Mouse (Mus musculus): ENCODE results near the gene Rps13.
"Not testable (repeated sequence)": the region's sequence is repeated elsewhere in the genome, so short reads cannot be mapped to it uniquely, and the experiment has no call there.

Gene Rps13

DNA sequence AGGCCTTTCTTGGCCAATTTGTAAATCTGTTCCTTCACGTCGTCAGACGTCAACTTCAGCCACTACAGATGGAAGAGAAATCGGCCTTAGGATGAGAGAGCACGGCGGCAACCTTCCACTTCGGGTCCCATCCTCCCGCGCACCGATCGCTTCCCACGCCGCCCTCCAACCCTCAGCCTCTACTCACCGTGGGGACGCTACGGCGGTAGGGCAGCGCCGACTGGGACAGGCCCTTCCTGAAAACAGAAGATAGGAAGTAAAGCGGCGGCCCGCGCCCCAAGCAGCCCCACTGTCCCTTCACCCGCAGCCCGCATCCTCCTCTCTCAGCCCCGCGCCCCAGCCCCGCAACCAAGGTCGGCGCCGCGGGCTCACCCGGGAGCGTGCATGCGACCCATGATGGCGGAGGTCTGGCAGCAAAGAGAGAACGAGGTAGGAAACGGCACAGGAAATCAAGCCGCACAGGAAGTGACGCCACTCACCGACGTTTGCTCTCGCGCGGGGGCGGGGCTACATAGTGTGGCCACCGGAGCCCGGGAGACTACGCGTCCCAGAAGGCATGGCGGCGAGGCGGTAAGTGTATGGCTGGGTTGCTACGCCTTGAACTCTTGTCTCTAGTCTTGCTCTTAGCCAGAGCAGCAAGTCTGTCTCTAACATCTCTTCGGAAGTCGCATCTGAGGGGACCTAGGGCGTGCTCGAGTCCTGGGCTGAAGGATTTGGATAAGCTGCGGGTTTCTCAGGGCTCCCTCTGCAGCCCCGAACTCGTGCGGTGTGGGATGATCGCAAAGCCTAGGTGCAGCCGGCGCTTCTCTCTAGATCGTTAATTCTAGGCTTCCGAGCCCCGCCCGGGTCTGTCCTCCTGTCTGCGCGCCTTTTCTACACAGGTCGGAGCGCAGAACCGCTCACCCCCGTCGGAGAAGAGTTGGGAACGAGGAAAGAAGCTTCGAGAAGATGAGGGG, at the start of gene Rps13:
TSS of gene Rps13 (minus strand) at position 483 of the 956 bp plus-strand sequence.
- DNase-seq (ENCODE audit: low spot score): peak; percentile 95

DNA sequence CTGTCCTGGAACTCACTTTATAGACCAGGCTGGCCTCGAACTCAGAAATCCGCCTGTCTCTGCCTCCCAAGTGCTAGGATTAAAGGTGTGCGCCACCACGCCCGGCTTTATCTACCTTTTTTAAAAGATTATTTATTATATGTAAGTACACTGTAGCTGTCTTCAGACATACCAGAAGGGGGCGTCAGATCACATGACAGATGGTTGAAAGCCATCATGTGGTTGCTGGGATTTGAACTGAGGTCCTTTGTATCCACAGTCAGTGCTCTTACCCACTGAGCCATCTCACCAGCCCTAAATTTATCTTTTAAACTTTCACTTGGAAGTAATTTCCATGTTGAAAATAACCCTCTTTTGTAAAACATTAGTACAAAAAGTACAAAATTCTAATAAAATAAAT, 45.2 kb upstream of the Rps13 start:
- not testable (repeated sequence) for DNase-seq (ENCODE audit: low spot score)

DNA sequence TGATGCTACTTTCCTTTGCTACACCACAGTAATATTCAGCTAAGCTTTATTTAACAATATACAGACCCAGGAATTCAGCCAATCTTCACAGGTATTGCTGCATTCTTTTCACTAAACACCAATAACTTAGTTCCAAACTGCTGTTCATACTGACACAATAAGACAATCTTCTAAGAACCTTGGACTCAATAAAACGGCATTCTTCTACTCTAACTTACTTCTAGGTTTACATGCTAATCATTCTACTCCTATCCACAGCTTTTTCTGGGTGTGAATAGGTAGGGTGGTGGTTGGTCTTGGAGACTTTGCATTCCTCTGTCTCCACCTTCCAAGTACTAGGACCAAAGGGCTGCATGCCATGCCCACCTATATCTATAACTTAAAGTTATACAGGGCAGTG, 40.3 kb upstream of the Rps13 start:
- DNase-seq (ENCODE audit: low spot score): no peak

DNA sequence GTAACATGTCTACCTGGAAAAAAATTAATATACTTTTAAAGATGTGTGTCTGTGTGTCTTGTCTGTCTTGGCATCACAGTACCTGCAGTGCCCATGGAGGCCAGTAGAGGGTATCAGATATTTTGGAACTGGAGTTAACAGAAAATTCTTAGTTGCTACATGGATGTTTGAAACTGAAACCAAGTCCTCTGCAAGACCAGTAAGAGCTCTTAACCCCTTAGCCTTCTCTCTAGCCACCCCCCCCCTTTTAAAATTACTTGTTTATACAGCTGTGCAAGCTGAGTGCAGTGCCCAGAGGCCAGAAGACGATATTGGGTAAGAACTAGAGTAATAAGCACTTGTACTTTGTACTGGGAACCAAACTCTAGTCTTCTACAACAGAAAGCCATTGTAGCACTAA, 2.2 kb upstream of the Rps13 start:
- DNase-seq (ENCODE audit: low spot score): no peak

DNA sequence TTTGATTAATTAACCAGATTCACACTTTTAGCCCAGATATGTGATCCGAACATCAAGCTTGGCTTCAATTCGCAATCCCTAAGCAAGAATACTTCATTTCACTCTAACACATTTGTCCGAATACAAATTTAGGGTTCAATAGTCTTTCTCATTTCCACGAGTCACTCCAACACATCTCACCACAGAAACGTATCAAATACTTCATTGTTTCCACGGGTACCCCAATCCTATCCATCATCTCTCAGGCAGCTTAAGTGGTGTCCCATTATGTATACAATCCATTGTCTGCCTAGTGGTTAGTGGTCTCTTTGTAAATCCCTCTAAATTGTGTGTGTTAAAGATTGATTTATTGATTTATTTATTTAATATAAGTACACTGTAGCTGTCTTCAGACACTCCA, 1.1 kb upstream of the Rps13 start:
- DNase-seq (ENCODE audit: low spot score): no peak

DNA sequence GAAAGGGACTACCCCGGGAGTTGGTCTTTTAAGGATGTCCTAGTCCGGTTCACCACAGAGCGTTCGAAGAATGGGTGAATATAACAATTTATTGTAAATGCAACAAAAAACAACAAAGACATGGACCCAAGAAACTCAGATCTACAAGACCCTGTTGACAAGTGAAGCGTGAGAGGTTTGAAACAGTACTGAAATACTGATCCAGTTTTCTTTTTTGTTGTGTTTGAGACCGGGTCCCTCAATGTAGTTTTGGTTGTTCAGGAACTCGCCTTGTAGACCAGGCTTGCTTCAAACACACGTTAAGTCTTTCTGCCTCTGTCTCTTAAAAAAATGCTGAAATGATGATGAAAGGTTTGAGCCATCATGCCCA, 659 bp upstream of the Rps13 start:
- DNase-seq (ENCODE audit: low spot score): no peak

DNA sequence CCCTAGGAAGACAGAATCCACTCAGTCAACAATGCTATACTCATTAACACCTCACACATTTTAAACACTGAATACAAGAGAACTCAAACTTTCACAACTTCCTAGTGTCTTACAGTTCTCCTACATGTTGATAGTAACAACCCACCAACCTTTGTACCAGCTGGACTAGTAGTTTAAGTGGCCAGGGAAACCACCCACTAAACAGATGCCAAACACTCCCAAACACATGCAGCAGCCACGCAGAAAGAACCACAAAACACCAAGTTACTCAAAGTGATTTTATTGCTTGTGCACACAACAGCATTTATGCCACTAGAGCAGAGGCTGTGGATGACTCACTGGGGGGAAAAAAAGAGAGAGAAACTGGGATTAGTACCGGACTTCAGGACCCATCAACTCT, 2.7 kb downstream of the Rps13 start:
- no peak for DNase-seq (ENCODE audit: low spot score)

DNA sequence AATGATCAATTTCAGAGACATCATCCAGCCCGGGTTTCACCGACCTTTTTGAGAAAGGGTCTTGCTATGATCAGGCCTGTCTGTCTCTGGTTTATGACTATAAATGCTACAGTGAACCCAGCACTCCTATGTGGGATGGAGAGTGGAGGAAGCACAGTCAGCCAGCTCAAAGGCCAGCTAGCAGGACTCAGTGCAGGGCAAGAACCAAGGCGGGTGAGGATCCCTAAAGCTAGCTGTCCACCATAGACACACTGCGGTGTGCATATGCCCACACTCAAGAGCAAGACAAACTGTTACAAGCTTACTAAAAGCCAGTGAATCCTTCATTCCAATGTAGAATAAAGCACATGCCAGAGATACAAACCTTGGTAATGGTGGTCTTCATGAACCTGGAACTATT, 4.1 kb downstream of the Rps13 start:
- DNase-seq (ENCODE audit: low spot score): no peak

DNA sequence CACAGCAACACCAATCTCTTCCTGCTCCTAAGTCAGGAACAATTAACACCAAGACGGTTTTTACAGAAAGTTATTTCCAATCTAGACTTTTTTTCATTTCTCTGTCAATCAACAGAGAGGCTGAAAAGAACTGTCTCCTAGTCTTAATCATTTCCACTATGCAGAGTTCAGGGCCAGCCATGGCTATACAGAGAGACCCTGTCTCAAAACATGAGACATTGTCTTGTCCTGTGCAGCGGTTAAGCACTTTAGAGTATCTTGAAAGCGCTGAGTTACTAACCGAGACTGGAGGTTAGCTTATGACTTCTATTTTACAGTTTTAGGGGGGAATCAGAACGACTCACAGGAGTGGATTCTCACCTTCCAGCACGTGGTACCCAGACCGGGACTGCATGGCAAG, 5.2 kb downstream of the Rps13 start:
- DNase-seq (ENCODE audit: low spot score): no peak

DNA sequence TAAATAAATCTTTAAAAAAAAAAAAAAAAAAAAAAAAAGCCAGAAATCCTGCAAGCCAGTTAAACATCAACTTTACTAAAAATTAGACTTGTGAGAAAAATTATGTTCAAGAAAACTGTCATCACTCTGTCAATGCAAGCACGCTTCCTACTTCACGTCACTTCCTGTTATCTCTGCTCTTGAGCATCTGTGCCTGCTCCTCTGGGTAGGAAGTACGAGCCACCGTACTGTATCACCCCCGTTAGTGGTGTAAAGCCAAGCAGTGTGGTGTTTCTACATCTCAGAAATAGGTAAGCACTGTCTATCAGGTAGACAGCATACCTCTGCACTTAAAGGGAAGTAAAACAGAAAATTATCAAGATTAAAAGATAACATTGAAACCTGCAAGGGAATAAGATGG, 6.1 kb downstream of the Rps13 start:
- no peak for DNase-seq (ENCODE audit: low spot score)

DNA sequence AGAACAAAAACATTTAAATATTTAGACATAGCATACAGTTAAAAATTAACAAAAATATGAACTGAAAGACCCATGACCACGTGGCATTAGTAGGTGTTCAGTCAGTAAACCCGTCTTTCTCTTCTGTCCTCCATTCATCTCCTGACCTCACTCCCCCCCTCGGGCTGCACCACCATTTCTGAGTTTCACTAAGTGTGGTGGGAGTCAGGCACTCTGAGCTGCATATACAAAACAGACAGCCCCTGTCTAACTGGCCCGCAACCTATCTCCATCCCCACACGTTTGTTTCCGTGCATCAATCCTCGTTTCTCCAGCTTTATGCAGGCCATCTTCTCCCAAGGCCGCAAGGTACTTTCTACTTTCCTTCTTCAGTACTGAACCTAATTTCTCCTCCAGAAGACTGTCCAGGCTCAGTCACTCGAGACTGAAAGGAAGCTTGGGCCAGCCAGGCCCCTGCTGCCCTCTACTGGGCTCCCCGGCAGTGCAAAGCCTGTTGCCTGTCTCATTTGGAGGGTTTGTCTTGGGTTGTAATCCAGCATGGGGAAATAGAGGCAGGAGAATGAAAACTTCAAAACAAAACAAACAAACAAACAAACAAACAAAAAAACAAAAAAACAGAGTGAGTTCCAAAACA, 10.5 kb downstream of the Rps13 start:
- no peak for DNase-seq (ENCODE audit: low spot score)

DNA sequence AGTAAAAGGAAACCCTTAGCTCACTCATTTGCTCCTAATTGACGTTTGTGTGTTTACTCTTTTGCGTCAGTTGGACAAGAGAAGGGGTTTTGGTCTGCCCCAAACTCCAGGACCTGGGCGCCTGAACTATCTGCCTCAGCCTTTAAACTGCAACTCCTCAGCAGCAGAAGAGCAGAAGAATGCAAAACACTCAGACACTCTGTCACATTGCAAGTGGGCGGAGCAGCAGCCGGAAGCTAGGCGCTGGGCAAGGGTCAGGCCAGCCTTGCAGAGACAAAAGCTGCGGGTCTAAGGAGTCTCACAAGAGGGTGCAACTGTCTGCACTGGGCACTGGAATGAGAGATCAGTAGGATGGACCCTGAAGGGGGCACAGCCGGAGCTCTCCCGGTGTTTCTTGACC, 24.5 kb downstream of the Rps13 start:
- no peak for DNase-seq (ENCODE audit: low spot score)

DNA sequence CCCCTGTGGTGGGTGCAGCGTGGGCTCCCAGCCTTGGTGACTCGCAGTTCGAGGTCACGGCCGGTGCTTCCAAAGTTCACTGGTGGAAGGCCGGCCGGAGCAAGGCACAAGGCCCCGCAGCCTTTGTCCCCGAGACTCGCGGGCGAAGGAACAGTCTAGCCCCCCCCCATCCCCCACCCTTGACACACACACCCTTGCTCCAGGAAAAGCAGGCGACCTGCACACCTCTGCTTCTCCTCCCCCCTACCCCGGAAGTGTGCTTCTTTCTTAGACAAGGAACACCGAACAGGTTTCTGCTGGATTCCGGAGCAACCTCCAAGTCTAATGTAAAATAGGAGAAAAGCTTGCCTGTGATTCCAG, 25.4 kb downstream of the Rps13 start:
- DNase-seq (ENCODE audit: low spot score): no peak

DNA sequence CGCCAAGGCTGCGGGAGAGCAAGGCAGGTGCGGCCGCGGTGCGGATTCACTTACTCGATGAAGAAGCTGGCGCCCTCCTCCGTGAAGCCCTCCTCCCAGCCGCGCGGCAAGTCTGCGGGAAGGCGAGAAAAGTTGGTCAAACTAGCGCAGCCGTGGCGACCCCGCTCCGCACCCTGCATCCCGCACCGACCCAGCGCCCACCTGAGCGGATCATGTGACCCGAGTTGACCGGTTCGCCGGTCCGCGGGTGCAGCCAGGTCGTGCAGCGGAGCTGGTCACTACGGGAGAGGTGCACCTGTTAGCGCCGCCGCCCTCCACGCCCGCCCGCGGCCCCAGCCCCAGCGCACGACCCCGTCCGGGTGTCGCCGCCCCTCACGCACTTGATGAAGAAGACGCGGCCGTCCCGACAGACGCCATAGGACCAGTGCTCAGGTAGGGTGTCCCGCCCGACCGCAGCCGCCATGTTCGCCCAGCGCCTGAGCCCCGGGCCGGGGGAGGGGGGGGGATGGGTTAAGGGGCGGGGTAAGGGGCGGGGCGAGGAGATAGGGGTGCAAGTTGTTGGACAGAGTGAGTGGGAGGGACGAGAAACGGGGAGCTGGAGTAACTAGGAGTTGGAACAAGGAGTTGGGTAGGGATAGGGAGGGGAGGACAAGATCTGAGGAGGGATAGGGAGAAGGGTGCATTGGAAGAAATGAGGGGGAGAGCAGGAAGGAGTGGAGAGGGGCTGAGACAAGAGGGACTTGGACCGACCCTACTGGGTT, 25.9 kb downstream of the Rps13 start, which contains the start of gene Plekha7:
TSS of gene Plekha7 (minus strand) at position 506 of the 761 bp plus-strand sequence.
- no peak for DNase-seq (ENCODE audit: low spot score)

DNA sequence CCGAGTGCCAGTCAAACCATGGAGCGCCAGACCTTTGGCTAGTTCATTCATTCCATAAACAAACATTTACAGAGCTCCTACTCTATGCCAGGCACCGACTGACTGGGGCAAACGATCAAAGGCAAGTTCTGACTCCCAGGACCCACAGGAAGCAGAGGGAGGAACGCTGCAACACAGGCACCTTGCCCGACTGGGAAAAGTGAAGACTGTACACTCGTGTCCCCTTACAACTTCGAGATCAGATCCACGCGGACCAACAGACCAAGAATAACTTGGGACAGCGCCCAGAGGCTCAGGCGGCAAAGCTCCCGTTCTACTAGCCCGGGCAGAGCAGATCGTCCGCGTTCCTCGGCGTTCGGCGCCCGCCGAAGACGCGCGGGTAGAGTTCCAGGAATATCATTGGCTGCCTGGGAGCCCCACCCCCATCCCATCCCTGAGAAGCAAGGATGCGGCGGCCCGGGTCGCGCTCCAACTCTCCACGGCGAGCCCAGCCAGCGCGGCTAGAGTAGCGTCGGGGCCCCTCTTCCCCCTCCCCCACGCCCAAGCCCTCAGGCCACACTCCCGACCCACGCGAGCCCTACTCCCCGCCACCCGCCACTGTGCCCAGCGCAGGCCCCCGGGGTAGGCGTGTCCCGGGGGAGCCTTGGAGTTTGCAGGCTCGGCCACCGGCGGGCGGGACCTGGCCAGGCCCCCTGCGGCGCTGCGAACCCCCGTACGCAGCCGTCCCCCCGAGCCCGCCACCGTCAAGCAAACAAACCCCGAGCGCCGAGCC, 26.7 kb downstream of the Rps13 start:
- DNase-seq (ENCODE audit: low spot score): no peak

DNA sequence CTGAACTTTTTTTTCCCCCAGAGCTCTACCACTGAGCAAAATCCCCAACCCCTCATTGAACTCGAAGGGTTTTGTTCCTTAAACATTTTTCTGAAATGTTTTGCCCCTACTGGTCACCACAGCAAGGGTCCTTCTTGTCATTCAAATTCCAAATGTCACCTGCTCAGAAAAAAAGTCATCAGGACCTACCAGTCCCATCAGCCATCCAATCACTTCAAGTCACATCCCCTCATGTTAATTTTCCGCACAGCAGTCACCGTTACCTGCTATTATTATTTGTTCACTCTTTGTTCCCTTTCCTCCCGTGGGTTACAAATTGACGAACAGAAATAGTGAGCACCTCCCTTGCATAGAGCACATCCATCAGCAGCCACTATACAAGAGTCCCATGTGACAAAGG, 27.4 kb downstream of the Rps13 start:
- no peak for DNase-seq (ENCODE audit: low spot score)

DNA sequence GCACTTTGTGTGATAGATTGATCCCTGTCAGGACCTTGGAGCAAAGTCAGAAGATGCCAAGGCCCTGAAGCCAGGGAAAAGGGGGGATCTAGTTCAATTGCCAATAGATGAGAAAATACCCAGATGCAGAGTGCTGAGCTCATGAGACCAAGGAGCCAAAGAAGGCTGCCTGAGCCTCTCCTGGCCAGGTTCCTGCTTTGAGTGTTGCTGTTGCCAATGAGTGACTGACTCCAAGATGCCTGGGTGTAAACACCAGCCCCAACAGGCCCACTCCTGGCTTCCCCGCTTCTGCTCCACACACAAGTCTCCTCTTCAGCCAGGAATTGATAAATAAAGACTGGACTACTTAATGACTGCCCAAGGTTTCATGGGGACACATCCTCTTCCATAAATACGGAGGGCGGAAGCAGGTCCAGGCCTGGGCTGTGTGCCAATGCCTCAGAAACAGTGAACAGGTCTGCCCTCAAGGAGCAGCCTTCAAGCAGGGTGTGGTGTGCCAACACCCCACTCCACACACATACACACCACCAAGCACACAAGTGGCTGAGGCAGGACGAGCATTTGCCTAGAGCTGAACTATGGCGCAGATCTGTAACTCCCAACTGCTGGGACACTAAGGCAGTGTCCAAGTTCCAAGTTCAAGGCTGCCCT, 32.2 kb downstream of the Rps13 start:
- no peak for DNase-seq (ENCODE audit: low spot score)

DNA sequence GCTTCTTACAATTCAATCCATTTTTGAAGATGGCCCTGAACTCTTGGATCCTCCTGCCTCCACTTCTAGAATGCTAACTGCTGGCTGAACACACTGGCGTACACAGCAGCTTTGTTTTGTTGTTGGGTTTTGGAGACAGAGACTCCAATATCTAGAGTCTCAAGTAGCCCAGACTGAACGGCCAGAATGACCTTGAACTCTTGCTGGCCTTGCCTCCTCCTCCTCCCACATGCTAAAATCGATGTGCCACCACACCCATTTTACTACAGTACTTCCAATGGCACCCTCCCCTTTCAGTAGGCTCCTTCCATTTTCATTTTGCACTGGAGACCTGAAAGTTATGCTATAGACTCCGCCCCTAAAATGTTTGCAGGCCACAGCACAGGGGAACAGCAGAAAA, 32.9 kb downstream of the Rps13 start:
- DNase-seq (ENCODE audit: low spot score): no peak

DNA sequence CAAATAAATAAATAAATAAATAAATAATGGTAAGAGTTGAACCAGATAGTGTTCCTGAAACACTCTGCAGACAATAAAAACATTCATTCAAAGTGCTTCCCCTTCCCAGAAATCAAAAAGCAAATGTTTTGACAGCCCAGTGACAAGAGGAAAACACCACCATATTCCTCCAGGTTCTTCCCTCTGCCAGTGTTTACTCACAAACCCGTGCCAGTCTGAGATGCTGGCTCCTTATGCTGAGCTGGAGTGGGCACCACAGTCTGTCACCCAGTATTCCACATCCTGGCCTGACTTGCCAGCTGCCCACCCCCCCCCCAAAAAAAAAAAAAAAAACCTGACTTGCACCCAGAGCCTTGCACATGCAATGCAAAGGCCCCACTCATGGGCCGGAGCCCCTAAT, 35.1 kb downstream of the Rps13 start:
- no peak for DNase-seq (ENCODE audit: low spot score)

DNA sequence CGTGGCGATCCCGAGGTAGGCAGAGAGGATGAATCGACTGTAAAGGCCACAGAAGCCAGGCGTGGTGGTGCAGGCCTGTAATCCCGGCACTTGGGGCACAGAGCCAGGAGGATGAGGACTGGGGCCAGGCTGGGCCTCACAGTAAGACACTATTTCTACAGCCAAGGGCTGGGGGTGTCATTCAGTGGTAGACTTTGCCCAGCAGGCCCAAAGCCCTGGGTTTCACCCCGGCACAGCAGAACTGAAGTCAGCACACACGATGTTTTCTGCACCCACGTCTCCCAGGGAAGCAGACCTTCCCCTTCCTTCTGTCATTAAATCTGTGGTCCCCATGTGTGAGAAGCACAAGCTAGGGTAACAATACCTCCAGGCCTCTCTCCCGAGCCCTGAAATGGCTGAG, 35.6 kb downstream of the Rps13 start:
- no peak for DNase-seq (ENCODE audit: low spot score)

DNA sequence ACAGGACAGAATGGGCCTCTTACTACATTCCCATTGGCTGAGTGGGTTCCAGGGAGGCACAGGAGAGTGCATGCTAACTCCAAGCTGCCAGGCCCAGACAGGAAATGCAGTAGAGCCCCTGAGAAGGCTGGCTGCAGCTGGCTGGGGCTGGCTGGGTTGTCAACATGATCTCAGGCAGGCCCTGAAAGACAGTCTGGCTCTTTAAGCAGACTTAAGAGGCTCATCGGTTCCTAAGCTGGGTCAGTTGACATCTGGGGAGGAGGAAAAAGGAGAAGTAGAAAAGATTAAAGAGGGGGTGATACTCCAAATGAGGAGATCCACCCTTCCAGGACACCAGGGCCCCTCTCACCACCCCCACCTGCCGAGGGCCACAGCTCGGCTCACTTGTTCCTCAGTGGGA, 39.0 kb downstream of the Rps13 start:
- DNase-seq (ENCODE audit: low spot score): no peak

DNA sequence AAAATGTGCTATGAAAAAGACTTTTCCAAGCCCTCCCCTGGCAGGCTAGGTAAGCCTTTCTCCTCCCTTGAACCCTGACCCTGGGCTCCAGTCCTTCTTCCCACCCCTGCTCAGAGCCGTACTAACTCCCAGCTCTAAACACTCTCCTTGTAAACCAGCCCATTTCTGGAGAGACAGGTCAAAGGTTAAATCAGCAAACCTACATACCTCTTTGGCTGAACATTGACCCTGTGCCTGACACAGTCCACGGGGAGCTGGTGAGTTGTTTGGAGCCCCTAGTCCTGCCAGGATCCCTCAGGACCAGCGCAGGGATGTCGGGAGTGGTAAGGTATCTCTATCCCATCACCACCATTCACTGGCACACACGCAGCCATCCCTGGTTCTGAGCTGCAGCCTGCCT, 41.6 kb downstream of the Rps13 start:
- DNase-seq (ENCODE audit: low spot score): no peak
